Mouse (Mus musculus) liver, embryonic 12.5 days (tissue): ENCODE results near the gene Kcnab2. TPM values are rescaled to one million over a fixed set of nuclear protein-coding genes. Genes with fewer than 3 reads are reported as not detected.
A peak's percentile ranks its signal among the peaks of the same experiment; 100 is the strongest.

Experiments used
- ATAC-seq: fragments of 200-750 bp; cut with Nextera tagmentation; 2 replicates; pipeline ENCODE4 v1.8.0; 2017; ENCODE audit warnings: moderate number of reproducible peaks, mild to moderate bottlenecking, moderate library complexity
- H3K27ac ChIP-seq: fragments of 300-500 bp; sonication (generic); 2 replicates; pipeline ENCODE4 v1.5.1; 2016; ENCODE audit warnings: mild to moderate bottlenecking
- H3K27me3 ChIP-seq: fragments of 300-500 bp; sonication (generic); replicated peaks from 2 replicates; pipeline ENCODE4 v1.6.1; 2016; ENCODE audit warnings: mild to moderate bottlenecking, moderate library complexity
- H3K36me3 ChIP-seq: fragments of 300-500 bp; sonication (generic); 2 replicates; pipeline ENCODE4 v1.6.1; 2016; ENCODE audit warnings: mild to moderate bottlenecking, moderate library complexity
- H3K4me1 ChIP-seq: fragments of 300-500 bp; sonication (generic); 2 replicates; pipeline ENCODE4 v1.6.1; 2016
- H3K4me2 ChIP-seq: fragments of 300-500 bp; sonication (generic); 2 replicates; pipeline ENCODE4 v1.6.1; 2016; ENCODE audit warnings: mild to moderate bottlenecking, moderate library complexity
- H3K4me3 ChIP-seq: fragments of 300-500 bp; sonication (generic); 2 replicates; pipeline ENCODE4 v1.5.1; 2016; ENCODE audit warnings: mild to moderate bottlenecking, moderate library complexity
- H3K9ac ChIP-seq: fragments of 300-500 bp; sonication (generic); 2 replicates; pipeline ENCODE4 v1.6.1; 2016; ENCODE audit warnings: mild to moderate bottlenecking, moderate library complexity
- H3K9me3 ChIP-seq: fragments of 300-500 bp; sonication (generic); replicated peaks from 2 replicates; pipeline ENCODE4 v1.6.1; 2016; ENCODE audit warnings: mild to moderate bottlenecking, moderate library complexity
- WGBS: fragments of 180-500 bp; shearing (Covaris S2); methylation state at CpG from one replicate; pipeline ENCODE4 v1.1.7; 2016; ENCODE audit not compliant: insufficient replicate concordance; 5-methylcytosine and 5-hydroxymethylcytosine counted together
- polyA plus RNA-seq: library from polyadenylated mRNA; unstranded; fragments of >200 nt; fragmentation: Nextera tagmentation; extraction: Ambion mirVana; gene quantifications from 2 replicates; pipeline ENCODE4 v1.2.1, GENCODE M21; 2016

Gene Kcnab2
- polyA plus RNA-seq, 1 experiment from 2014 or later, result 8.3 TPM

- peaks cover 14% of the 10 kb centered on the region; the same call in 1 of the 2 replicates for H3K4me1 ChIP-seq
- 0 out of 2 replicates have a peak, but pooled peaks cover 6% of the 10 kb centered on the region for H3K9me3 ChIP-seq
- no peaks in the 10 kb centered on the region for H3K36me3 ChIP-seq
- no peak for ATAC-seq
- no peak overlapping the region for H3K9ac ChIP-seq
- H3K27me3 ChIP-seq, result peaks cover 63% of the 10 kb centered on the region
- WGBS, result 2% methylated on average over 9 of the region's 21 CpGs
- H3K27ac ChIP-seq, result no peak overlapping the region
- peak overlapping the region; percentile 50 for H3K4me2 ChIP-seq
- H3K4me3 ChIP-seq, result peak overlapping the region; percentile 56
Observed at GRCm38 (mm10) chr4:152477106-152477465, 585 bp downstream of the Kcnab2 start.

GRCm38 (mm10) chr4:152476427-152477023 is 1.1 kb downstream of the Kcnab2 start, which contains the start of gene Nphp4:
Nphp4 (plus strand) TSS chr4:152476706.
- H3K9ac ChIP-seq, result no peak within 1 kb of the TSS

GRCm38 (mm10) chr4:152475941-152476340 is 1.7 kb downstream of the Kcnab2 start:
- Histone ChIP-seq H3K27ac (no peak overlapping the region), H3K27me3 (peaks cover 63% of the 10 kb centered on the region), H3K36me3 (no peaks in the 10 kb centered on the region), H3K9ac (no peak overlapping the region), H3K4me2 (no peak overlapping the region), H3K4me3 (no peak overlapping the region), H3K9me3 (peaks cover 14% of the 10 kb centered on the region; the same call in 1 of the 2 replicates), H3K4me1 (peaks cover 14% of the 10 kb centered on the region; the same call in 1 of the 2 replicates)
- 75% methylated on average over 7 of the region's 7 CpGs for WGBS
- ATAC-seq, result no peak

More at GRCm38 (mm10) chr4:152476427-152477023, 1.1 kb downstream of the Kcnab2 start, which contains the start of gene Nphp4:
- ATAC-seq, result no peak
- Histone ChIP-seq H3K27ac (no peak within 1 kb of the TSS), H3K4me2 (peak within 1 kb of the TSS; percentile 50), H3K9me3 (peaks cover 11% of the 10 kb centered on the region; the same call in 1 of the 2 replicates), H3K4me1 (peaks cover 14% of the 10 kb centered on the region; the same call in 1 of the 2 replicates), H3K27me3 (peaks cover 63% of the 10 kb centered on the region), H3K36me3 (no peaks in the 10 kb centered on the region), H3K4me3 (peak within 1 kb of the TSS; percentile 56)
- WGBS, result 8% methylated on average over 18 of the region's 18 CpGs

GRCm38 (mm10) chr4:152467951-152468350 is 9.7 kb downstream of the Kcnab2 start:
- H3K4me1 ChIP-seq, result no peaks in the 10 kb centered on the region
- 73% methylated on average over 6 of the region's 6 CpGs for WGBS
- peaks cover 14% of the 10 kb centered on the region; the same call in 1 of the 2 replicates for H3K9me3 ChIP-seq
- H3K27me3 ChIP-seq, result no peaks in the 10 kb centered on the region
- H3K4me3 ChIP-seq, result no peak overlapping the region
- ATAC-seq, result no peak
- H3K4me2 ChIP-seq, result no peak overlapping the region
- H3K27ac ChIP-seq, result no peak overlapping the region
- no peaks in the 10 kb centered on the region for H3K36me3 ChIP-seq
- H3K9ac ChIP-seq, result no peak overlapping the region

- H3K4me3 ChIP-seq, result no peak overlapping the region
- H3K27ac ChIP-seq, result no peak overlapping the region
- H3K4me1 ChIP-seq, result no peaks in the 10 kb centered on the region
- 82% methylated on average over 13 of the region's 13 CpGs for WGBS
- H3K9ac ChIP-seq, result no peak overlapping the region
- peaks cover 4% of the 10 kb centered on the region; the same call in 1 of the 2 replicates for H3K9me3 ChIP-seq
- ATAC-seq, result no peak
- H3K36me3 ChIP-seq, result no peaks in the 10 kb centered on the region
- no peak overlapping the region for H3K4me2 ChIP-seq
- no peaks in the 10 kb centered on the region for H3K27me3 ChIP-seq
Observed at GRCm38 (mm10) chr4:152466601-152467000, 11.1 kb downstream of the Kcnab2 start.

- Histone ChIP-seq H3K27me3 (no peaks in the 10 kb centered on the region), H3K27ac (no peak overlapping the region)
- no peak for ATAC-seq
Observed at GRCm38 (mm10) chr4:152465116-152465515, 12.6 kb downstream of the Kcnab2 start.

GRCm38 (mm10) chr4:152463147-152463546 is 14.5 kb downstream of the Kcnab2 start:
- 65% methylated on average over 9 of the region's 9 CpGs for WGBS

More at GRCm38 (mm10) chr4:152465116-152465515, 12.6 kb downstream of the Kcnab2 start:
- Histone ChIP-seq H3K4me1 (no peaks in the 10 kb centered on the region), H3K9ac (no peak overlapping the region), H3K4me2 (no peak overlapping the region), H3K36me3 (no peaks in the 10 kb centered on the region), H3K9me3 (no peaks in the 10 kb centered on the region), H3K4me3 (no peak overlapping the region)
- 31% methylated on average over 8 of the region's 8 CpGs for WGBS

GRCm38 (mm10) chr4:152462516-152462915 is 15.2 kb downstream of the Kcnab2 start:
- no peaks in the 10 kb centered on the region for H3K36me3 ChIP-seq
- H3K9me3 ChIP-seq, result no peaks in the 10 kb centered on the region
- WGBS, result 72% methylated on average over 12 of the region's 12 CpGs
- no peak for ATAC-seq
- H3K27me3 ChIP-seq, result no peaks in the 10 kb centered on the region
- H3K4me2 ChIP-seq, result no peak overlapping the region
- no peaks in the 10 kb centered on the region for H3K4me1 ChIP-seq
- no peak overlapping the region for H3K27ac ChIP-seq
- H3K9ac ChIP-seq, result no peak overlapping the region
- no peak overlapping the region for H3K4me3 ChIP-seq

More at GRCm38 (mm10) chr4:152463147-152463546, 14.5 kb downstream of the Kcnab2 start:
- H3K4me2 ChIP-seq, result no peak overlapping the region
- H3K9ac ChIP-seq, result no peak overlapping the region
- no peaks in the 10 kb centered on the region for H3K4me1 ChIP-seq
- no peaks in the 10 kb centered on the region for H3K36me3 ChIP-seq
- no peak overlapping the region for H3K27ac ChIP-seq
- no peak overlapping the region for H3K4me3 ChIP-seq
- no peaks in the 10 kb centered on the region for H3K27me3 ChIP-seq
- no peak for ATAC-seq
- no peaks in the 10 kb centered on the region for H3K9me3 ChIP-seq

GRCm38 (mm10) chr4:152457673-152458072 is 20.0 kb downstream of the Kcnab2 start:
- Histone ChIP-seq H3K36me3 (no peaks in the 10 kb centered on the region), H3K9ac (no peak overlapping the region), H3K27me3 (no peaks in the 10 kb centered on the region), H3K27ac (no peak overlapping the region), H3K4me1 (no peaks in the 10 kb centered on the region), H3K9me3 (no peaks in the 10 kb centered on the region), H3K4me3 (no peak overlapping the region), H3K4me2 (no peak overlapping the region)
- ATAC-seq, result no peak
- 70% methylated on average over 4 of the region's 4 CpGs for WGBS

GRCm38 (mm10) chr4:152456609-152457008 is 21.1 kb downstream of the Kcnab2 start:
- H3K9ac ChIP-seq, result no peak overlapping the region
- no peak overlapping the region for H3K4me2 ChIP-seq
- H3K4me3 ChIP-seq, result no peak overlapping the region
- no peaks in the 10 kb centered on the region for H3K9me3 ChIP-seq
- no peaks in the 10 kb centered on the region for H3K27me3 ChIP-seq
- H3K36me3 ChIP-seq, result no peaks in the 10 kb centered on the region
- WGBS, result 89% methylated on average over 18 of the region's 18 CpGs
- ATAC-seq, result no peak
- H3K4me1 ChIP-seq, result no peaks in the 10 kb centered on the region
- H3K27ac ChIP-seq, result no peak overlapping the region

- no peaks in the 10 kb centered on the region for H3K27me3 ChIP-seq
- H3K4me1 ChIP-seq, result no peaks in the 10 kb centered on the region
- H3K9ac ChIP-seq, result no peak overlapping the region
- no peak overlapping the region for H3K4me2 ChIP-seq
- no peak overlapping the region for H3K27ac ChIP-seq
- WGBS, result 80% methylated on average over 12 of the region's 12 CpGs
- H3K9me3 ChIP-seq, result no peaks in the 10 kb centered on the region
- H3K36me3 ChIP-seq, result no peaks in the 10 kb centered on the region
- ATAC-seq, result no peak
- H3K4me3 ChIP-seq, result no peak overlapping the region
Observed at GRCm38 (mm10) chr4:152454153-152454552, 23.5 kb downstream of the Kcnab2 start.

GRCm38 (mm10) chr4:152453079-152453478 is 24.6 kb downstream of the Kcnab2 start:
- no peak for ATAC-seq
- H3K36me3 ChIP-seq, result no peaks in the 10 kb centered on the region
- no peak overlapping the region for H3K4me3 ChIP-seq
- 0 out of 2 replicates have a peak, but pooled peaks cover 6% of the 10 kb centered on the region for H3K4me1 ChIP-seq
- WGBS, result 69% methylated on average over 10 of the region's 10 CpGs
- no peak overlapping the region for H3K27ac ChIP-seq
- no peaks in the 10 kb centered on the region for H3K9me3 ChIP-seq
- no peak overlapping the region for H3K9ac ChIP-seq
- no peaks in the 10 kb centered on the region for H3K27me3 ChIP-seq
- no peak overlapping the region for H3K4me2 ChIP-seq
